Mouse (Mus musculus): ENCODE measurements at regions not wholly inside any gene's neighbourhood (a gene's known extent, or its start where the extent isn't known, plus 50 kb on each side); places are given as distances from the start of the nearest gene placed in this dataset.

DNA sequence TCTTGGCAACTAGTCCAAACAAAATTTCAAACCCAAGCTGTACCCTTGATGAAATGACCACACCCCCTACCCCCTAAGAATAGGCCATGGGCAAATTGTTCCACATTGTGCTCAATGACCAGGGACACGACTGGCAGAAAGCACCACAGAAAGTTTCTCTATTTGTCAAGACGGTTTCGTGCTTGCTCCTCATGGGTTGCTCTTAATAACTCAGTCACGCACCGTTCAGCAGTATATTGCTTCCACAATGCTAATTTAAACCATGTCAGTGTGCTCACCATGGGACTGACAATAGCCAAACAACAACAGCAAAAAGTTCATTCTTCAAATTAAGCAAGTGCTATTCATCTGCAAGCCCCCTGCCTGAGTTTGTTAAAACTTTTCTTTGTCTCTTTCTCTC is 444.6 kb downstream of the Wdr11 start:
- dilution Hi-C loops (cut with MboI; ENCODE audit: extremely low pct_ligation_motif_present, extremely low pct_unique_long_range_greater_than_20kb, low sequenced_read_pairs): no loop called here
- H3K36me3 ChIP-seq (replicated peaks in 1 of 2; ENCODE audit: control insufficient read depth in 1 of 2, insufficient read depth in 1 of 2, low read length in 1 of 2): no peaks in the 10 kb centered on the region
- H3K9me3 ChIP-seq (replicated peaks; ENCODE audit: low read length): no peaks in the 10 kb centered on the region
- H3K9ac ChIP-seq (ENCODE audit: insufficient read depth, low read depth): no peak overlapping the region
- no peak overlapping the region for H3K27ac ChIP-seq (ENCODE audit: insufficient read depth, low read depth)
- H3K27me3 ChIP-seq (replicated peaks): peaks cover 12% of the 10 kb centered on the region
- in situ Hi-C loops (cut with MboI; ENCODE audit: low pct_ligation_motif_present, low pct_unique_long_range_greater_than_20kb, low sequenced_read_pairs): no loop called here
- H3K79me2 ChIP-seq (replicated peaks; ENCODE audit: control insufficient read depth, extremely low read depth, insufficient read depth, poor library complexity, severe bottlenecking): no peaks in the 10 kb centered on the region
- peak; percentile 13 for DNase-seq (ENCODE audit: extremely low read depth)
- H3K4me2 ChIP-seq (ENCODE audit: insufficient read depth, low read depth, poor library complexity, severe bottlenecking): no peak overlapping the region
- H3K4me1 ChIP-seq (ENCODE audit: control insufficient read depth in 1 of 2, insufficient read depth in 2 of 2): peaks cover 9% of the 10 kb centered on the region in 2 experiments; a peak in 3 of 4 replicates
- no peak overlapping the region for H3K4me3 ChIP-seq (replicated peaks in 1 of 3; ENCODE audit: low read depth in 2 of 3, low read length in 2 of 3, poor library complexity in 1 of 3)
- TF ChIP-seq MAX (IDR thresholded peaks at IDR 0.05; ENCODE audit: low read length): no peak
- TF ChIP-seq NELFE (IDR thresholded peaks at IDR 0.05; ENCODE audit: low read depth, low read length): no peak
- TF ChIP-seq ZC3H11A (IDR thresholded peaks at IDR 0.05; ENCODE audit: low read depth, low read length): no peak
- no peak for TF ChIP-seq KAT2A (IDR thresholded peaks at IDR 0.05; ENCODE audit: insufficient replicate concordance, low read length)
- no peak for TF ChIP-seq ETS1 (conservative IDR thresholded peaks at IDR 0.05; ENCODE audit: low read depth, low read length)
- TF ChIP-seq SIN3A (IDR thresholded peaks at IDR 0.05; ENCODE audit: low read length): no peak
- TF ChIP-seq MAZ (IDR thresholded peaks at IDR 0.05; ENCODE audit: low read depth, low read length): no peak
- peak; percentile 30; the same call in 1 of the 2 replicates for TF ChIP-seq EP300 (IDR thresholded peaks at IDR 0.05; ENCODE audit: low read length)
- TF ChIP-seq BHLHE40 (IDR thresholded peaks at IDR 0.05; ENCODE audit: low read depth, low read length): peak; percentile 47
- no peak for TF ChIP-seq MEF2A (IDR thresholded peaks at IDR 0.05; ENCODE audit: borderline replicate concordance, low read depth, low read length)
- no peak for TF ChIP-seq TCF12 (IDR thresholded peaks at IDR 0.05; ENCODE audit: low read depth, low read length)
- TF ChIP-seq PAX5 (IDR thresholded peaks at IDR 0.05; ENCODE audit: low read length): no peak
- no peak for TF ChIP-seq UBTF (IDR thresholded peaks at IDR 0.05; ENCODE audit: low read depth, low read length)

DNA sequence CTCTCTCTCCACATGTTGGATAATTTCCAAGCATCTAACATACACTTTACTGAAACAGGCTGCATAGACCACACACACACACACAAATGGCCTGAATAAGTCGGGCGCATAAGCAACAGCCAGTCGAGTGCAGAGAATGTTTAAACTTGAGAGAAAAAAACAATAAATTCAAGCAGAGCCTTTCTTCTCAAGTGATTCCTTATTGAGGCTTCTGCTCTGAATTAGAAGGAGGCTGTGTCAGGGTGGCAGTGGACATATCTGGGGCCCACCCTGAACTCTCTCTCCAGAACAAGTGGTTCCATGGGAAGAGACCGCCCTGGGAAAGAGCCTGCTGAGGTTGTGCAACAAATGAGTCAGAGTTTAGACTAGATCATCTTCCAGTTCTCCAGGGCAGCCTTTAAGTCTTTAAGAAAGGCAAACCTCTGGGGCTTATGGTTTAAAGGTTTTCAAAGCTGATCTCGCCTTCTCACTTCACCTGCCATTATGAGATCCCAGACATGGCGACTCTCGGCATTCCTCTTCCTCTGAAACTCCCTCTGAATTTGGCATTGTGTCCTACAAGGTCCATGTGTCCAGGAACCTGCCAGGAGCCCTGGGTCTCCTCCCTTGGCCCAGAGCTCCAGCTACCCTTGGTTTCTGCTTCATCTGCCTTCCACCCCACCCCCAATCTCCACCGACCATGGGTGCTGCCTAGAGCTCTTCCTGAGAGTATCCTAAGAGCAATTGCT is 445.3 kb downstream of the Wdr11 start:
- no peak for TF ChIP-seq MYC (IDR thresholded peaks at IDR 0.05; ENCODE audit: low read depth, low read length)
- TF ChIP-seq SMC3 (IDR thresholded peaks at IDR 0.05; ENCODE audit: low read depth, low read length): no peak
- TF ChIP-seq CHD2 (IDR thresholded peaks at IDR 0.05; ENCODE audit: low read length): no peak
- no peak for TF ChIP-seq IRF4 (IDR thresholded peaks at IDR 0.05; ENCODE audit: low read depth, low read length)
- no peak for TF ChIP-seq PAX5 (IDR thresholded peaks at IDR 0.05; ENCODE audit: low read length)
- TF ChIP-seq RAD21 (IDR thresholded peaks at IDR 0.05; ENCODE audit: low read depth, low read length): no peak
- no peak for TF ChIP-seq UBTF (IDR thresholded peaks at IDR 0.05; ENCODE audit: low read depth, low read length)
- DNase-seq (ENCODE audit: extremely low read depth): no peak
- in situ Hi-C loops (cut with MboI; ENCODE audit: low pct_ligation_motif_present, low pct_unique_long_range_greater_than_20kb, low sequenced_read_pairs): no loop called here
- no peaks in the 10 kb centered on the region for H3K9me3 ChIP-seq (replicated peaks; ENCODE audit: low read length)
- H3K27me3 ChIP-seq (replicated peaks): peaks cover 11% of the 10 kb centered on the region
- peaks cover 9 to 12% of the 10 kb centered on the region in 2 experiments; a peak in 3 of 4 replicates for H3K4me1 ChIP-seq (ENCODE audit: control insufficient read depth in 1 of 2, insufficient read depth in 2 of 2)
- dilution Hi-C loops (cut with MboI; ENCODE audit: extremely low pct_ligation_motif_present, extremely low pct_unique_long_range_greater_than_20kb, low sequenced_read_pairs): no loop called here
- no peak overlapping the region for H3K4me2 ChIP-seq (ENCODE audit: insufficient read depth, low read depth, poor library complexity, severe bottlenecking)
- H3K27ac ChIP-seq (ENCODE audit: insufficient read depth, low read depth): no peak overlapping the region
- no peak overlapping the region for H3K9ac ChIP-seq (ENCODE audit: insufficient read depth, low read depth)
- no peaks in the 10 kb centered on the region for H3K79me2 ChIP-seq (replicated peaks; ENCODE audit: control insufficient read depth, extremely low read depth, insufficient read depth, poor library complexity, severe bottlenecking)
- H3K36me3 ChIP-seq (replicated peaks in 1 of 2; ENCODE audit: control insufficient read depth in 1 of 2, insufficient read depth in 1 of 2, low read length in 1 of 2): no peaks in the 10 kb centered on the region
- no peak overlapping the region for H3K4me3 ChIP-seq (replicated peaks in 1 of 3; ENCODE audit: low read depth in 2 of 3, low read length in 2 of 3, poor library complexity in 1 of 3)

Measured in CH12.LX (cell line).